Mouse (Mus musculus) liver, adult 2 months (tissue): ENCODE data around the gene Smarcc1.

Source experiments
- CTCF ChIP-seq: fragments of 200-500 bp; IDR thresholded peaks from 2 replicates; pipeline ENCODE4 v1.5.1; 2011; ENCODE audit warnings: low read depth, low read length, control low read depth
- POLR2A ChIP-seq: fragments of 200-500 bp; IDR thresholded peaks from 2 replicates; pipeline ENCODE4 v1.6.1; 2011; ENCODE audit warnings: low read length, control low read depth; ENCODE audit not compliant: insufficient read depth; ENCODE audit errors: extremely low read depth

DNA sequence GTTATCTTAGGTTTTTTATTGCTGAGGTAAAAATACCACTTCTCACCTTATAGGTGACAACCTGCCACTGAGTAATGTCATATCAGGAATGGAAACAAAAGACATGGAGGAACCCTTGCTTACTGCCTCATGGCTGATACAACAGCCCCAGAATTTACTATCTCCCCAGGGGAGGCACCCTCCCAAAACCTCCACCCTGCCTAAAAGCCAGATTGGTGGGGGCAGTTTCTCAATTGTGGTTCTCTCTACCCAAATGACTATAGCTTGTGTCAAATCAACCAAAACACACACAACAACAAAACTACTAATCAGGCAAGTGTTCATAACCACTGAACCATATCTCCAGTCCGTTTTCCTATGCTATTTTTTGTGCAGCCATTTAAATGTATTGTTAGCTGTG is 741 bp downstream of the Smarcc1 start:
- TF ChIP-seq CTCF (no peak), POLR2A (no peak)
